13 mouse cellular contexts compared by ENCODE assay signal in genomic region chr3:19964625-19965188, GRCm38 (mm10).
"Had no signal": no experiment of that assay in that cellular context is flagged by ENCODE, and none has a peak within 500 bp of the region (broad histone marks: within the 10 kb centered on the region; RNA-seq: fewer than 3 reads in every experiment).

No protein-coding gene starts in this region.

- DNase-seq: kidney, postnatal 10 days; kidney, postnatal 36 days; layer of hippocampus, postnatal 36 days; liver, embryonic 13.5 days; lung, embryonic 14.5 days; lung, postnatal 10 days; lung, postnatal 4 days; midbrain, embryonic 14.5 days; thymus, adult 18-20 months; thymus, postnatal 36 days had no signal

- H3K4me1 ChIP-seq: kidney, embryonic 15.5 days; liver, embryonic 13.5 days had no signal

- H3K9ac ChIP-seq: kidney, embryonic 15.5 days; liver, embryonic 13.5 days; lung, embryonic 14.5 days had no signal

- H3K36me3 ChIP-seq: kidney, embryonic 15.5 days; liver, embryonic 13.5 days had no signal

- H3K4me3 ChIP-seq: kidney, embryonic 15.5 days; left cerebral cortex, adult 2 months; liver, embryonic 13.5 days had no signal

- H3K27me3 ChIP-seq: kidney, embryonic 15.5 days; liver, embryonic 13.5 days had no signal

- H3K4me2 ChIP-seq: kidney, embryonic 15.5 days; liver, embryonic 13.5 days; lung, embryonic 14.5 days; midbrain, embryonic 11.5 days had no signal

- H3K9me3 ChIP-seq: kidney, embryonic 15.5 days; liver, embryonic 13.5 days had no signal

- H3K27ac ChIP-seq: kidney, embryonic 15.5 days; left cerebral cortex, adult 2 months; liver, embryonic 13.5 days had no signal
